Mouse (Mus musculus): ENCODE measurements around the gene Ptprd.

GRCm38 (mm10) chr4:76766429-76766828, 1445.3 kb downstream of the Ptprd start:
- TF ChIP-seq UBTF (IDR thresholded peaks at IDR 0.05; ENCODE audit: borderline replicate concordance, insufficient read depth, low read depth, low read length), result no peak
- no peak for TF ChIP-seq TBP (IDR thresholded peaks at IDR 0.05; ENCODE audit: low read depth, low read length)
- no peak for TF ChIP-seq GABPA (IDR thresholded peaks at IDR 0.05; ENCODE audit: low read depth, low read length)
- TF ChIP-seq CTCF (IDR thresholded peaks at IDR 0.05 in 2 of 3, conservative IDR thresholded peaks at IDR 0.05 in 1 of 3; ENCODE audit: control insufficient read depth in 1 of 3, insufficient read depth in 1 of 3, low read depth in 2 of 3, low read length in 3 of 3, poor library complexity in 1 of 3, severe bottlenecking in 1 of 3), result no peak
- TF ChIP-seq E2F4 (IDR thresholded peaks at IDR 0.05; ENCODE audit: borderline replicate concordance, low read depth, low read length), result no peak
- TF ChIP-seq HCFC1 (IDR thresholded peaks at IDR 0.05; ENCODE audit: low read depth, low read length), result no peak

All from MEL (cell line).